Mouse (Mus musculus): ENCODE measurements at regions not wholly inside any gene's neighbourhood (a gene's known extent, or its start where the extent isn't known, plus 50 kb on each side); places are given as distances from the start of the nearest gene placed in this dataset.

- no peak overlapping the region for H3K27ac ChIP-seq (replicated peaks)
- WGBS = 7% methylated on average over 17 of the region's 17 CpGs
- ATAC-seq (ENCODE audit: low FRiP score) = no peak
- peak overlapping the region; percentile 26; the same call in 1 of the 2 replicates for H3K9ac ChIP-seq (replicated peaks)
- H3K9me3 ChIP-seq (replicated peaks) = no peaks in the 10 kb centered on the region
- no peak overlapping the region for H3K4me3 ChIP-seq (replicated peaks)
- H3K4me1 ChIP-seq = peaks cover 35% of the 10 kb centered on the region
- peak overlapping the region; percentile 23 for H3K4me2 ChIP-seq
- H3K36me3 ChIP-seq = no peaks in the 10 kb centered on the region
- 0 out of 2 replicates have a peak, but pooled peaks cover 3% of the 10 kb centered on the region for H3K27me3 ChIP-seq (replicated peaks)
Observed at GRCm38 (mm10) chr7:129774261-129774861, 182.7 kb downstream of the Wdr11 start.

- H3K9ac ChIP-seq (replicated peaks) = no peak overlapping the region
- WGBS = 40% methylated on average over 11 of the region's 11 CpGs
- no peak for ATAC-seq (ENCODE audit: low FRiP score)
- H3K4me2 ChIP-seq = no peak overlapping the region
- H3K9me3 ChIP-seq (replicated peaks) = no peaks in the 10 kb centered on the region
- no peaks in the 10 kb centered on the region for H3K36me3 ChIP-seq
- 0 out of 2 replicates have a peak, but pooled peaks cover 3% of the 10 kb centered on the region for H3K27me3 ChIP-seq (replicated peaks)
- H3K4me1 ChIP-seq = peaks cover 39% of the 10 kb centered on the region
- no peak overlapping the region for H3K27ac ChIP-seq (replicated peaks)
- H3K4me3 ChIP-seq (replicated peaks) = no peak overlapping the region
Observed at GRCm38 (mm10) chr7:129775189-129775588, 183.5 kb downstream of the Wdr11 start.

GRCm38 (mm10) chr7:129778842-129779421 lies 187.3 kb downstream of the Wdr11 start:
- 11% methylated on average over 13 of the region's 13 CpGs for WGBS
- peak overlapping the region; percentile 22 for H3K4me2 ChIP-seq
- H3K27ac ChIP-seq (replicated peaks) = peak overlapping the region; percentile 70
- peaks cover 29% of the 10 kb centered on the region for H3K4me1 ChIP-seq
- peaks cover 10% of the 10 kb centered on the region; the same call in 1 of the 2 replicates for H3K27me3 ChIP-seq (replicated peaks)
- no peaks in the 10 kb centered on the region for H3K36me3 ChIP-seq
- peak; percentile 90 for ATAC-seq (ENCODE audit: low FRiP score)
- H3K9me3 ChIP-seq (replicated peaks) = no peaks in the 10 kb centered on the region
- H3K4me3 ChIP-seq (replicated peaks) = no peak overlapping the region
- H3K9ac ChIP-seq (replicated peaks) = no peak overlapping the region

- ATAC-seq (ENCODE audit: low FRiP score) = no peak
- WGBS = 65% methylated on average over 6 of the region's 6 CpGs
Observed at GRCm38 (mm10) chr7:129779939-129780338, 188.3 kb downstream of the Wdr11 start.

GRCm38 (mm10) chr7:129781756-129782155 lies 190.1 kb downstream of the Wdr11 start:
- no peak overlapping the region for H3K4me2 ChIP-seq
- no peaks in the 10 kb centered on the region for H3K36me3 ChIP-seq
- no peaks in the 10 kb centered on the region for H3K9me3 ChIP-seq (replicated peaks)
- 65% methylated on average over 3 of the region's 3 CpGs for WGBS
- peaks cover 7% of the 10 kb centered on the region; the same call in 1 of the 2 replicates for H3K27me3 ChIP-seq (replicated peaks)
- no peak overlapping the region for H3K4me3 ChIP-seq (replicated peaks)
- peaks cover 24% of the 10 kb centered on the region for H3K4me1 ChIP-seq
- no peak overlapping the region for H3K27ac ChIP-seq (replicated peaks)
- ATAC-seq (ENCODE audit: low FRiP score) = no peak
- H3K9ac ChIP-seq (replicated peaks) = no peak overlapping the region

More at GRCm38 (mm10) chr7:129779939-129780338, 188.3 kb downstream of the Wdr11 start:
- Histone ChIP-seq H3K9ac (replicated peaks) (no peak overlapping the region), H3K4me2 (no peak overlapping the region), H3K4me3 (replicated peaks) (no peak overlapping the region), H3K9me3 (replicated peaks) (no peaks in the 10 kb centered on the region), H3K27me3 (replicated peaks) (peaks cover 10% of the 10 kb centered on the region; the same call in 1 of the 2 replicates), H3K27ac (replicated peaks) (no peak overlapping the region), H3K36me3 (no peaks in the 10 kb centered on the region), H3K4me1 (peaks cover 21% of the 10 kb centered on the region)

GRCm38 (mm10) chr7:129784966-129785365 lies 193.3 kb downstream of the Wdr11 start:
- H3K27ac ChIP-seq (replicated peaks) = no peak overlapping the region
- no peak overlapping the region for H3K9ac ChIP-seq (replicated peaks)
- no peak overlapping the region for H3K4me2 ChIP-seq
- no peaks in the 10 kb centered on the region for H3K9me3 ChIP-seq (replicated peaks)
- H3K4me3 ChIP-seq (replicated peaks) = no peak overlapping the region
- no peak for ATAC-seq (ENCODE audit: low FRiP score)
- H3K4me1 ChIP-seq = peaks cover 8% of the 10 kb centered on the region; the same call in 1 of the 2 replicates
- H3K27me3 ChIP-seq (replicated peaks) = peaks cover 7% of the 10 kb centered on the region; the same call in 1 of the 2 replicates
- H3K36me3 ChIP-seq = no peaks in the 10 kb centered on the region
- 91% methylated on average over 4 of the region's 4 CpGs for WGBS

GRCm38 (mm10) chr7:129787011-129787410 lies 195.3 kb downstream of the Wdr11 start:
- Histone ChIP-seq H3K9ac (replicated peaks) (no peak overlapping the region), H3K36me3 (no peaks in the 10 kb centered on the region), H3K27ac (replicated peaks) (no peak overlapping the region), H3K4me3 (replicated peaks) (no peak overlapping the region), H3K27me3 (replicated peaks) (0 out of 2 replicates have a peak, but pooled peaks cover 2% of the 10 kb centered on the region), H3K4me2 (no peak overlapping the region), H3K4me1 (peaks cover 9% of the 10 kb centered on the region), H3K9me3 (replicated peaks) (no peaks in the 10 kb centered on the region)
- 50% methylated on average over 2 of the region's 2 CpGs for WGBS
- no peak for ATAC-seq (ENCODE audit: low FRiP score)

- peaks cover 9% of the 10 kb centered on the region for H3K4me1 ChIP-seq
- H3K27ac ChIP-seq (replicated peaks) = no peak overlapping the region
- WGBS = 88% methylated on average over 2 of the region's 2 CpGs
- H3K27me3 ChIP-seq (replicated peaks) = 0 out of 2 replicates have a peak, but pooled peaks cover 1% of the 10 kb centered on the region
- no peak overlapping the region for H3K4me2 ChIP-seq
- ATAC-seq (ENCODE audit: low FRiP score) = no peak
- H3K9me3 ChIP-seq (replicated peaks) = no peaks in the 10 kb centered on the region
- no peak overlapping the region for H3K9ac ChIP-seq (replicated peaks)
- no peak overlapping the region for H3K4me3 ChIP-seq (replicated peaks)
- no peaks in the 10 kb centered on the region for H3K36me3 ChIP-seq
Observed at GRCm38 (mm10) chr7:129787736-129788135, 196.1 kb downstream of the Wdr11 start.

- 28% methylated on average over 6 of the region's 6 CpGs for WGBS
- Histone ChIP-seq H3K4me1 (peaks cover 9% of the 10 kb centered on the region), H3K9me3 (replicated peaks) (no peaks in the 10 kb centered on the region), H3K36me3 (no peaks in the 10 kb centered on the region), H3K4me2 (no peak overlapping the region), H3K27ac (replicated peaks) (no peak overlapping the region), H3K27me3 (replicated peaks) (no peaks in the 10 kb centered on the region), H3K4me3 (replicated peaks) (no peak overlapping the region), H3K9ac (replicated peaks) (no peak overlapping the region)
- no peak for ATAC-seq (ENCODE audit: low FRiP score)
Observed at GRCm38 (mm10) chr7:129789461-129789860, 197.8 kb downstream of the Wdr11 start.

GRCm38 (mm10) chr7:129790590-129791449 lies 199.2 kb downstream of the Wdr11 start:
- no peak for ATAC-seq (ENCODE audit: low FRiP score)
- Histone ChIP-seq H3K4me2 (no peak overlapping the region), H3K27ac (replicated peaks) (no peak overlapping the region), H3K9me3 (replicated peaks) (no peaks in the 10 kb centered on the region), H3K36me3 (no peaks in the 10 kb centered on the region), H3K4me3 (replicated peaks) (no peak overlapping the region), H3K27me3 (replicated peaks) (no peaks in the 10 kb centered on the region), H3K9ac (replicated peaks) (no peak overlapping the region), H3K4me1 (peaks cover 9% of the 10 kb centered on the region)
- WGBS = 73% methylated on average over 6 of the region's 6 CpGs

- Histone ChIP-seq H3K4me3 (replicated peaks) (no peak overlapping the region), H3K36me3 (no peaks in the 10 kb centered on the region), H3K9me3 (replicated peaks) (no peaks in the 10 kb centered on the region), H3K27me3 (replicated peaks) (no peaks in the 10 kb centered on the region), H3K4me1 (peaks cover 9% of the 10 kb centered on the region), H3K4me2 (no peak overlapping the region), H3K27ac (replicated peaks) (no peak overlapping the region), H3K9ac (replicated peaks) (no peak overlapping the region)
- WGBS = 65% methylated on average over 6 of the region's 6 CpGs
- no peak for ATAC-seq (ENCODE audit: low FRiP score)
Observed at GRCm38 (mm10) chr7:129791450-129791820, 199.8 kb downstream of the Wdr11 start.

Measured in neural tube, embryonic 15.5 days (tissue).